Mouse (Mus musculus) kidney, postnatal 0 days (tissue): ENCODE measurements around the gene Lmo1. TPM values are rescaled to one million over a fixed set of nuclear protein-coding genes. Genes with fewer than 3 reads are reported as not detected.

ENCODE experiments used
- ATAC-seq: fragments of 200-750 bp; cut with Nextera tagmentation; replicated peaks from 2 replicates; pipeline ENCODE4 v1.8.0; 2017; ENCODE audit warnings: low read depth, moderate number of reproducible peaks, moderate TSS enrichment, moderate library complexity; ENCODE audit not compliant: low FRiP score
- DNase-seq: peaks from one replicate; pipeline ENCODE4 v3.0.0-alpha.2; 2016; ENCODE audit warnings: low spot score
- H3K27ac ChIP-seq: fragments of 300-500 bp; sonication (generic); 2 replicates; pipeline ENCODE4 v1.5.1; 2014; ENCODE audit warnings: mild to moderate bottlenecking
- H3K27me3 ChIP-seq: fragments of 300-500 bp; sonication (generic); 2 replicates; pipeline ENCODE4 v1.6.1; 2014; ENCODE audit warnings: low read length, mixed read lengths; ENCODE audit not compliant: insufficient read depth
- H3K36me3 ChIP-seq: fragments of 300-500 bp; sonication (generic); 2 replicates; pipeline ENCODE4 v1.6.1; 2014; ENCODE audit warnings: low read length, mixed read lengths; ENCODE audit not compliant: insufficient read depth
- H3K4me1 ChIP-seq: fragments of 300-500 bp; sonication (generic); replicated peaks from 2 replicates; pipeline ENCODE4 v1.6.1; 2014; ENCODE audit warnings: antibody characterized with exemption, low read length, mixed read lengths; ENCODE audit not compliant: insufficient read depth
- H3K4me2 ChIP-seq: fragments of 300-500 bp; sonication (generic); 2 replicates; pipeline ENCODE4 v1.6.1; 2014; ENCODE audit warnings: mild to moderate bottlenecking, low read length, moderate library complexity, mixed read lengths
- H3K4me3 ChIP-seq: fragments of 300-500 bp; sonication (generic); replicated peaks from 2 replicates; pipeline ENCODE4 v1.5.1; 2014; ENCODE audit warnings: low read depth, low read length
- H3K9ac ChIP-seq: fragments of 300-500 bp; sonication (generic); 2 replicates; pipeline ENCODE4 v1.6.1; 2014; ENCODE audit warnings: low read depth, low read length
- H3K9me3 ChIP-seq: fragments of 300-500 bp; sonication (generic); replicated peaks from 2 replicates; pipeline ENCODE4 v1.6.1; 2016; ENCODE audit warnings: low read length, inconsistent platforms, mixed read lengths
- CTCF ChIP-seq: IDR thresholded peaks from 2 replicates; pipeline ENCODE4 v1.5.1; 2016; ENCODE audit warnings: antibody characterized with exemption, low read depth, mild to moderate bottlenecking, moderate library complexity
- WGBS: fragments of 180-500 bp; shearing (Covaris S2); extraction: QIAGEN DNeasy Blood & Tissue Kit; methylation state at CpG from one replicate; pipeline ENCODE4 v1.1.7; 2014; 5-methylcytosine and 5-hydroxymethylcytosine counted together
- polyA plus RNA-seq: library from polyadenylated mRNA; unstranded; fragments of >200 nt; fragmentation: Nextera tagmentation; extraction: Ambion mirVana; gene quantifications from 2 replicates; pipeline ENCODE4 v1.2.1, GENCODE M21; 2015

Lmo1 gene
- polyA plus RNA-seq, 1 experiment from 2014 or later: 11.0 TPM

DNA sequence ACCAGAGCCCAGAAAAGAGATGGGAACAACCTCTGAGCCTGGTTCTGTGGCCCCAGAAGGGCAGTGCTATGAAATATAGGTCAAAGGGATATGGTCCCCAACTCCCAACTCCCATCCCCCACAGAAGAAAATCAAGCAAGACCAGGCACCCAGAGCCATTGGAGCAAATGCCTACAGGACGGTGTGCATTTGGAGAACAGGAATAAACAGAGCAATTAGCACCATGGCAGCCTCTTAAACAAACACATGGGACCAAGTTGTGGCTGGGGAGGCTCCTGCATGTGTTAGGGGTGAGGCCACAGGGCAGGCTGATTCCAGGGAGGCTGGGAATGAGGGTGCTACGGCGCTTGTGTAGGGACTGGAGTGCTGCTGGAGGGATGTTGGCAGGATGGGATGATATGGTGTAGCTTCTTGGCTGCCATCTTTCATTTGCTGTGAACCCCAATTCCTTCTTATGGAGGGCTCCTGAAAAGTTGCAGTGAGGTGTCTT lies 22.2 kb upstream of the Lmo1 start:
- Histone ChIP-seq H3K4me2 (no peak overlapping the region), H3K9me3 (no peaks in the 10 kb centered on the region), H3K9ac (no peak overlapping the region), H3K27me3 (no peaks in the 10 kb centered on the region; the same call in 1 of the 2 replicates), H3K36me3 (no peaks in the 10 kb centered on the region), H3K4me3 (no peak overlapping the region), H3K27ac (no peak overlapping the region; the same call in 1 of the 2 replicates), H3K4me1 (peaks cover 8% of the 10 kb centered on the region; the same call in 1 of the 2 replicates)
- 43% methylated on average over 3 of the region's 3 CpGs for WGBS
- DNase-seq (no peak), ATAC-seq (0 out of 2 replicates have a peak, but pooled peaks have one; percentile 9)
- no peak for TF ChIP-seq CTCF

DNA sequence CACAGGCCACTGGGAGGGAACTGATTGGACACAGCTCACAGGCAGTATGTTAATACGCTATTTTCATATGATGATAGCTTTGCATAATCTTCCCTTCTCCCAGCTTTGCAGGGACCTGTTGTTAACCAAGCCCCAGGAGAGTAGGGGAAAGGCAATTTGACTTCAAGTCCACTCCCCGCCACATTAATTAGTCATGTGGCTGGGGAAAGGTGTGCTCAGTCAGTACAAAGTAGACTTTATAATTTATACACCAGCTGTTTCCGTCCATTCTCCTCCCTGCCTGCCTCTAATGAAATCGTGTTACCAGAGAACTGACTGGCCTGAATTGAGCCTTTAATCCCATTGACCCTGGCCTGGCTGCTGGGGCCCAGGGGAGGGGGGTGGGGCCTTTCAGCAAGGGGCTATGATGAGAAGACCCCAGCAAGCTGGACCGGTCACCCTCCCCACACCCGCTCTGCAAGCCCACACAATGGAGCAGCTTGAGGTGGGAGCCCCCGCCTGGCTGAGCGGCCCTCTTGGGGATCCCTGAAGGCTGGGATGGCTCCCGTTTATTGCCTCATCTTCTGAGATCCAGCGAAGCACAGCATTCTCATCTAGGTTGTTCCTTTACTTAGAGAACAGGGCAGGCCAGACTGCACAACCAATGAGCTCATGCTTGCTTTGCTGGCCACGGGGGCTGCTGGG lies 21.5 kb upstream of the Lmo1 start:
- Histone ChIP-seq H3K4me2 (no peak overlapping the region), H3K36me3 (no peaks in the 10 kb centered on the region), H3K9ac (no peak overlapping the region), H3K4me3 (no peak overlapping the region), H3K4me1 (peaks cover 13% of the 10 kb centered on the region), H3K9me3 (no peaks in the 10 kb centered on the region), H3K27ac (no peak overlapping the region; the same call in 1 of the 2 replicates), H3K27me3 (no peaks in the 10 kb centered on the region; the same call in 1 of the 2 replicates)
- no peak for TF ChIP-seq CTCF
- ATAC-seq (peak; percentile 57; the same call in 1 of the 2 replicates), DNase-seq (peak; percentile 73)
- 12% methylated on average over 11 of the region's 11 CpGs for WGBS

DNA sequence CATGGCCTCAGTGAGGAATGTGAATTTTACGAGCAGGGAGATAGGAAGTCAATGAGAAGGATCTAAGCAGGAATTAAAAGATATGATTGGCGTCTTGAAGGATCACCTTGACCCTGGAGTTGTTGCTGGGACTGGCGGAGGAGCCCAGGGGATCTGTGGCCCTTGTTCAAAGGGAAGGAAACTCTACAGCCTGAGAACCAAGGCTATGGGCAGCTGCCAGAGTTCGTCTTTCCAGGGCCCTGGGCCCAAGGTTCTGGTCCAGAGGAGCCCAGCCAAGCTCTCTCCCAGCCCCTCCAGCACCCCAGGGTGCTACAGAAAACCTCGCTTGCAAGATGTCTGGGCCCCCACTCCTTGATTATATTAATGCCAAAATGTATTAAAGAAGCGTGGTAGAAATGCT lies 21.0 kb upstream of the Lmo1 start:
- peaks cover 15% of the 10 kb centered on the region for H3K4me1 ChIP-seq
- H3K27ac ChIP-seq: no peak overlapping the region
- DNase-seq (no peak), ATAC-seq (no peak)
- H3K4me3 ChIP-seq: no peak overlapping the region
- no peak for TF ChIP-seq CTCF
- 46% methylated on average over 6 of the region's 6 CpGs for WGBS
- no peak overlapping the region for H3K4me2 ChIP-seq
- H3K9ac ChIP-seq: no peak overlapping the region
- H3K27me3 ChIP-seq: no peaks in the 10 kb centered on the region; the same call in 1 of the 2 replicates
- H3K36me3 ChIP-seq: no peaks in the 10 kb centered on the region
- no peaks in the 10 kb centered on the region for H3K9me3 ChIP-seq

DNA sequence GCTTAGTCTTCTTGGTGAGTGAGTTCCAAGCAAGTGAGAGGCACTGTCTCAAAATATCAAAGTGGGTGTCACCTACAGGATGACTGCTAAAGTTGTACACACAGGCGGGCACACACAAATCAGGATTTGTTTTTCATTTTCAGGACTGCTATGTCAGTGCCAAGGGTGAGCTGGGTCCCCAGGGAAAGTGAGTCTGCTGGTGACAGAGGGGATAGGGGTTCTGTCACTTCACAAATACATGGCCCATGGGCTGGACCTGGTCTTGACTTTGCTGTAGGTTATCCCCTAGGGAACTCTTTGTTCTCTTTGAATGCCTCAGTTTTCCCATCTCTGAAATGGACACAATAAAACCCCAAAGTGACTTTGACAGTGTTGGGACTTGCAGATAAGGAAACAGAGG lies 19.8 kb upstream of the Lmo1 start:
- Histone ChIP-seq H3K9me3 (no peaks in the 10 kb centered on the region), H3K4me2 (no peak overlapping the region), H3K9ac (no peak overlapping the region), H3K36me3 (no peaks in the 10 kb centered on the region), H3K4me3 (no peak overlapping the region), H3K4me1 (peaks cover 15% of the 10 kb centered on the region), H3K27ac (no peak overlapping the region), H3K27me3 (no peaks in the 10 kb centered on the region; the same call in 1 of the 2 replicates)
- TF ChIP-seq CTCF: no peak
- ATAC-seq (no peak), DNase-seq (no peak)
- WGBS: 96% methylated on average over 1 of the region's 1 CpGs

DNA sequence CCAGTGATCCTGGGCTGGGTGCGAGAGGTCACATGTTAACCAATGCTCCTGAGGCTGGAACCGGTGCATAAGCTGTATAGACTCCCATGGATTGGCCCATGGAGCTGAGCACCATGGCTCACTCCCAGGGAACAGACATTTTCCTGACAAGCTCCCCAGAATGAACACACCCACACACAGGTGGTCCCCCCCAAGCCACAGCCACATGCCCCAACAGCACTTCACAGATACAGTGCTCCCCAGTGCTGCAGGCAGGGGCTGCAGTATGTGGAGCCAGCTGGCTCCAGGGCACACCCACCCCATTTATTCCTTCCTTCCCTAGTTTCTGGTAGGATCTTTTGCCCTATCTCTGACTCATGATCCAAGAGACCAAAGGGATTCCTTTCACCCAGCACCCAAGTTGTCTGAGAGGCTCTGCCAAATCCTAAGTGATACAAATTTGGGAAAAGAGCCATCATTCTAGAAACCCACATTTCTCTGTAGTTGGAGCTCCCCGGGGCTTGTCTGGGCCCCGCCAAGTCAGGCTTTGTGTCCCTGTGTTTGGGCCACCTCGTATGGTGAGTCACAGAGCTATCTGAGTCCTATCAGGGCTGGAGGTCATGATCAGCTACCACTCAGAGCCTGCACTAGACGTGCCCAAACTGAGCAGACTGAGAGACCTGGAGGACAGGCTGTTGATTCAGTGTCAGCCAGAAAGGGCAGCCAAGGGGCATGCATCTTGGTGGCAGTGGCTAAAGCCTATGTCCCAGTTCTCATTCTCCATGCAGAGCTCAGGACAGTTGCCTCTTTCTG lies 12.4 kb upstream of the Lmo1 start:
- no peak for ATAC-seq
- TF ChIP-seq CTCF: no peak
- 76% methylated on average over 6 of the region's 6 CpGs for WGBS

DNA sequence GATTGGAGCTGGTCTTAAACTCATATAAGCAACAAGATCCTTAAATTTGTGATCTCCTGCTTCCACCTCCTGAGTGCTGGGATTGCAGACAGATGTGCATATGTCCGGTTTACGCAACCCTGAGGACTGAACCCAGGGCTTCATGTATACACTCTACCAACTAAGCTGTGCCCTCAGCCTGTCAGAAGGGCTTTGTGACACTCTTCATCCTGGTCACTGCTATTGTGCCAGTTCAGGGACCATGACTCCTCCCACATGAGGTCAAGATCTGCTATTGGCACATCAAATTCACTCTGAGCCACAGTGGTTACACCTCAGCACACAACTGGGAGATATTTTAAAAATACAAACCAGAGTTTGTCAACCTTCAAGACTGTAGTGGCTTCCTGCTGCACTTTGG lies 11.0 kb upstream of the Lmo1 start:
- Histone ChIP-seq H3K27ac (no peak overlapping the region), H3K4me1 (no peaks in the 10 kb centered on the region), H3K27me3 (no peaks in the 10 kb centered on the region; the same call in 1 of the 2 replicates), H3K4me2 (no peak overlapping the region), H3K4me3 (no peak overlapping the region), H3K9ac (no peak overlapping the region), H3K9me3 (no peaks in the 10 kb centered on the region), H3K36me3 (no peaks in the 10 kb centered on the region)
- 69% methylated on average over 2 of the region's 2 CpGs for WGBS
- DNase-seq (no peak), ATAC-seq (no peak)
- TF ChIP-seq CTCF: no peak

More for the DNA sequence above, 12.4 kb upstream of the Lmo1 start:
- Histone ChIP-seq H3K4me1 (peaks cover 7% of the 10 kb centered on the region), H3K27me3 (no peaks in the 10 kb centered on the region; the same call in 1 of the 2 replicates), H3K9me3 (no peaks in the 10 kb centered on the region), H3K4me2 (no peak overlapping the region), H3K36me3 (no peaks in the 10 kb centered on the region), H3K9ac (no peak overlapping the region), H3K27ac (no peak overlapping the region), H3K4me3 (no peak overlapping the region)
- DNase-seq: no peak
